Mouse (Mus musculus) bone marrow macrophage, adult 2 months (primary cell): Measurements from ENCODE around the gene Med10.

Experiments
- CTCF ChIP-seq: IDR thresholded peaks from 2 replicates; pipeline ENCODE4 v1.5.1; 2012; ENCODE audit warnings: low read depth, mild to moderate bottlenecking, low read length, moderate library complexity
- POLR2A ChIP-seq: IDR thresholded peaks from 2 replicates; pipeline ENCODE4 v1.6.1; 2012; ENCODE audit warnings: mild to moderate bottlenecking, low read depth, low read length, borderline replicate concordance

GRCm38 (mm10) chr13:69761393-69761792 is 40.8 kb upstream of the Med10 start:
- no peak for TF ChIP-seq CTCF
- TF ChIP-seq POLR2A = no peak
